In the genomic region with DNA sequence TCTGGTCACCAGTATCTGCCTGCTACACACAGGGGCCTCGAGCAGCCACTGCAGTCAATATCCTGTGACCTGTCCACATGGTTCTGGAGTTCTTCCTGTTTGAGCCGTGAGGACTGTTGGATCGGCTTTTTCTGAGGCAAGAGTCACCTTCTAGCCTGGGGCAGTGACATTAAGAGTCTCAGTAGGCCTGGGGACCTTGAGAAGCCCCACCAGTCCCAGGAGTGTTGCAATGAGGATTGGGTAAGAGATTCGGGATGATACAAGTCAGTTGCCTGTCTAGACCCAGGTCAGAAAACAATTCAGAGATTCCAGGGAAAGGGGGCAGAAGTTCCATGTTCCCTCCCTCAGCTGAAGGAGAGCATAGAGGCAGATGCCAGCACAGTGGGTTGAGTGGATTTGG, we compare ENCODE assay signal across 32 mouse cellular contexts. TPM values are rescaled to one million over a fixed set of nuclear protein-coding genes. Genes with fewer than 3 reads are reported as not detected.
DNase-seq lines count a peak whose midpoint lies in the region; ATAC-seq and TF ChIP-seq lines count a peak whose summit lies in the region.
"Had no signal": no experiment of that assay in that cellular context is flagged by ENCODE, and none has a peak within 500 bp of the region (broad histone marks: within the 10 kb centered on the region; RNA-seq: fewer than 3 reads in every experiment).

No protein-coding gene starts in this region.

- H3K4me1 ChIP-seq in heart, adult 2 months (ENCODE audit: control insufficient read depth, insufficient read depth, low read length) = no peaks in the 10 kb centered on the region; the same call in 1 of the 2 replicates
- peaks cover 9% of the 10 kb centered on the region for H3K4me1 ChIP-seq in heart, embryonic 16.5 days (ENCODE audit: control insufficient read depth, insufficient read depth, low read length)

- no peak for TF ChIP-seq EP300 in heart, adult 2 months (IDR thresholded peaks at IDR 0.05; ENCODE audit: insufficient read depth, low read depth, low read length)

- H3K9me3 ChIP-seq in heart, embryonic 16.5 days (replicated peaks; ENCODE audit: control insufficient read depth, low read length) = no peaks in the 10 kb centered on the region
- H3K9me3 ChIP-seq: hindbrain, embryonic 13.5 days; midbrain, embryonic 10.5 days had no signal

- H3K27me3 ChIP-seq in heart, adult 2 months (ENCODE audit: control insufficient read depth, insufficient read depth, low read length) = no peaks in the 10 kb centered on the region
- no peaks in the 10 kb centered on the region for H3K27me3 ChIP-seq in heart, embryonic 16.5 days (ENCODE audit: control insufficient read depth, insufficient read depth, low read length)

- no peaks in the 10 kb centered on the region for H3K36me3 ChIP-seq in heart, adult 2 months (ENCODE audit: control insufficient read depth, insufficient read depth, low read length)
- H3K36me3 ChIP-seq in heart, embryonic 16.5 days (ENCODE audit: control insufficient read depth, insufficient read depth) = no peaks in the 10 kb centered on the region
- H3K36me3 ChIP-seq: hindbrain, embryonic 13.5 days; midbrain, embryonic 10.5 days had no signal

- 41% methylated on average over 4 of the region's 4 CpGs for WGBS in heart, adult 2 months
- 54% methylated on average over 4 of the region's 4 CpGs for WGBS in heart, embryonic 16.5 days

- no peak overlapping the region for H3K4me2 ChIP-seq in heart, embryonic 16.5 days (ENCODE audit: low read depth, low read length)
- H3K4me2 ChIP-seq: hindbrain, embryonic 13.5 days; liver, embryonic 11.5 days had no signal

- H3K79me2 ChIP-seq in heart, adult 2 months (replicated peaks; ENCODE audit: control insufficient read depth, insufficient read depth, low read length) = no peaks in the 10 kb centered on the region

- H3K4me3 ChIP-seq in heart, adult 2 months = no peak overlapping the region
- H3K4me3 ChIP-seq in heart, embryonic 16.5 days (ENCODE audit: low read length) = no peak overlapping the region
- H3K4me3 ChIP-seq: hindbrain, embryonic 13.5 days; midbrain, embryonic 10.5 days had no signal

- ATAC-seq in heart, embryonic 16.5 days (replicated peaks; ENCODE audit: extremely low read depth, insufficient read depth, low FRiP score) = no peak
- ATAC-seq: forebrain, embryonic 16.5 days; liver, postnatal 0 days; lung, postnatal 0 days; midbrain, embryonic 16.5 days; Patski had no signal

- no peak for TF ChIP-seq CTCF in heart, adult 2 months (IDR thresholded peaks at IDR 0.05)

- DNase-seq in heart, adult 11 months = peak; percentile 85
- no peak for DNase-seq in heart, adult 2 months
- DNase-seq in heart, postnatal 36 days = no peak
- peak; percentile 30 for DNase-seq in adrenal gland, postnatal 10 days
- peak; percentile 92 for DNase-seq in fat pad, adult 2 months (ENCODE audit: extremely low read depth, low read depth, low spot score)
- DNase-seq in natural killer cell, adult 2 months (ENCODE audit: low spot score in 2 of 2) = no peak
- DNase-seq in kidney, postnatal 14 days = no peak
- DNase-seq: cerebellum, adult 11-12 months; embryo, embryonic 11 days; gastrocnemius, postnatal 14 days; kidney, adult 2 months; liver, postnatal 0 days; retina, postnatal 1 day; spleen, adult 18-20 months had no signal

- TF ChIP-seq POLR2A in heart, adult 2 months (IDR thresholded peaks at IDR 0.05; ENCODE audit: insufficient read depth, low read depth, low read length) = no peak

- intact Hi-C loops in heart, adult 2 months (cut with DNase I) = no loop called here
- intact Hi-C loops in heart, postnatal 36 days (cut with DNase I) = no loop called here

- no peak overlapping the region for H3K27ac ChIP-seq in heart, adult 2 months
- H3K27ac ChIP-seq in heart, embryonic 16.5 days (ENCODE audit: low read length) = peak overlapping the region; percentile 38; the same call in 1 of the 2 replicates
- H3K27ac ChIP-seq: hindbrain, embryonic 13.5 days; kidney, postnatal 0 days; macrophage; midbrain, embryonic 10.5 days had no signal

- H3K9ac ChIP-seq in heart, adult 2 months (ENCODE audit: low read depth, low read length) = no peak overlapping the region
- 0 out of 2 replicates have a peak overlapping the region, but pooled peaks have one; percentile 5 for H3K9ac ChIP-seq in heart, embryonic 16.5 days (ENCODE audit: low read length)
- H3K9ac ChIP-seq: hindbrain, embryonic 13.5 days; liver, postnatal 0 days had no signal

RNA-seq across cellular contexts. Expression of a gene that starts 36.0 kb away (rescaled TPM):
- not detected for total RNA-seq in heart, adult 2 months (2021)
- polyA plus RNA-seq in heart, adult 2 months (2012; rRNA removed) = not detected in 2 replicates
- polyA plus RNA-seq in heart, embryonic 16.5 days (2015; fragmentation: Nextera tagmentation; extraction: Ambion mirVana) = not detected in 2 replicates
- total RNA-seq in heart, postnatal 36 days (2021) = not detected
- total RNA-seq in adrenal gland, postnatal 10 days (2021) = not detected
- total RNA-seq: ES-E14; gastrocnemius, postnatal 14 days; layer of hippocampus, postnatal 25 days had no signal
- polyA plus RNA-seq: embryonic facial prominence, embryonic 14.5 days; forebrain, embryonic 16.5 days; heart, postnatal 0 days; hindbrain, embryonic 13.5 days; intestine, embryonic 14.5 days; kidney, adult 2 months; kidney, postnatal 0 days; limb, embryonic 11.5 days; liver, embryonic 11.5 days; liver, postnatal 0 days; lung, postnatal 0 days; macrophage; midbrain, embryonic 10.5 days; midbrain, embryonic 16.5 days; Patski; thymus, postnatal 0 days; urinary bladder, adult 2 months had no signal

RNA-seq across cellular contexts. Expression of a gene that starts 49.7 kb away (rescaled TPM):
- not detected for total RNA-seq in heart, adult 2 months (2021)
- not detected in 2 replicates for polyA plus RNA-seq in heart, adult 2 months (2012; rRNA removed)
- not detected in 2 replicates for polyA plus RNA-seq in heart, embryonic 16.5 days (2015; fragmentation: Nextera tagmentation; extraction: Ambion mirVana)
- not detected for total RNA-seq in heart, postnatal 36 days (2021)
- total RNA-seq in adrenal gland, postnatal 10 days (2021) = not detected
- total RNA-seq: ES-E14; gastrocnemius, postnatal 14 days; layer of hippocampus, postnatal 25 days had no signal
- polyA plus RNA-seq: embryonic facial prominence, embryonic 14.5 days; forebrain, embryonic 16.5 days; heart, postnatal 0 days; hindbrain, embryonic 13.5 days; intestine, embryonic 14.5 days; kidney, adult 2 months; kidney, postnatal 0 days; limb, embryonic 11.5 days; liver, embryonic 11.5 days; liver, postnatal 0 days; lung, postnatal 0 days; macrophage; midbrain, embryonic 10.5 days; midbrain, embryonic 16.5 days; Patski; thymus, postnatal 0 days; urinary bladder, adult 2 months had no signal

Comparison
In these comparisons a context has a peak if more than half of its experiments do, and no peak if none do; other contexts are left out.
1. DNase-seq: peak in heart, adult 11 months (single experiment), adrenal gland, postnatal 10 days (single experiment) and fat pad, adult 2 months (single experiment); none in heart, adult 2 months (0 of 2), heart, postnatal 36 days (0 of 2), natural killer cell, adult 2 months (0 of 2) and kidney, postnatal 14 days (single experiment).